In the genomic region with DNA sequence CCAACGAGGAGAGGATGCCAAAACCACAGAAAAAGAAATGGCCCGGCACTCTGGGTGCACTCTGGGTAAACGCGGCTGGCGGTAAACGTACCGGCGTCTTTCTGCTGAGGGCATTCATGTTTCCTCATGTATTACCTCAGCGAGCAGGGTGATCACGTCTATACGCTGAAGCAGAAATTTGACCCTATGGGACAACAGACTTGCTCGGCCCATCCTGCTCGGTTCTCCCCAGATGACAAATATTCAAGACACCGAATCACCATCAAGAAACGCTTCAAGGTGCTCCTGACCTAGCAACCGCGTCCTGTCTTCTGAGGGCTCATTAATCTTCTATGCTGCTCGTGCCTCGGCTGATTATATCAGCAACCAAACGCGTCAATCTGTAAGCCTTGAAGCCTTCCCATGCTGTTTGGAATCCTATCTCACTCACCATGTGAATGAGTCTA, we compare ENCODE assay signal across 15 mouse cellular contexts. TPM values are rescaled to one million over a fixed set of nuclear protein-coding genes. Genes with fewer than 3 reads are reported as not detected.
A peak's percentile ranks its signal among the peaks of the same experiment; 100 is the strongest.
DNase-seq lines count a peak whose midpoint lies in the region; ATAC-seq lines count a peak whose summit lies in the region.
"Had no signal": no experiment of that assay in that cellular context is flagged by ENCODE, and none has a peak within 500 bp of the region (broad histone marks: within the 10 kb centered on the region; RNA-seq: fewer than 3 reads in every experiment).

No protein-coding gene starts in this region.

- H3K27ac ChIP-seq in midbrain, embryonic 14.5 days (replicated peaks; ENCODE audit: low read depth, low read length) = no peak overlapping the region
- H3K27ac ChIP-seq: embryonic facial prominence, embryonic 12.5 days; hindbrain, embryonic 12.5 days; left cerebral cortex, adult 2 months; macrophage had no signal

- H3K27me3 ChIP-seq in midbrain, embryonic 14.5 days (ENCODE audit: control insufficient read depth, insufficient read depth, low read length) = no peaks in the 10 kb centered on the region
- H3K27me3 ChIP-seq: embryonic facial prominence, embryonic 12.5 days; forebrain, embryonic 15.5 days; hindbrain, embryonic 12.5 days had no signal

- DNase-seq in CD8-positive naive resting alpha-beta T cell, adult 2 months (ENCODE audit: low read depth in 2 of 2, low spot score in 2 of 2) = peak; percentile 59 to 70
- peak; percentile 84 for DNase-seq in thymus, postnatal 0 days (ENCODE audit: low spot score)
- DNase-seq in embryo, embryonic 11 days = no peak
- DNase-seq in midbrain, embryonic 14.5 days = no peak
- no peak for DNase-seq in embryo, embryonic 10.5 days (ENCODE audit: low spot score)
- DNase-seq: cerebellum, adult 18-20 months; gastrocnemius, postnatal 14 days had no signal

- peak; percentile 31 for ATAC-seq in common myeloid progenitor, adult 5-6 weeks (replicated peaks; ENCODE audit: low read depth, poor library complexity, severe bottlenecking)
- ATAC-seq in megakaryocyte, adult 5-6 weeks (ENCODE audit: poor library complexity, severe bottlenecking) = 0 out of 2 replicates have a peak, but pooled peaks have one; percentile 10
- ATAC-seq in midbrain, embryonic 14.5 days (ENCODE audit: low FRiP score, low TSS enrichment) = no peak

- 81% methylated on average over 21 of the region's 21 CpGs for WGBS in midbrain, embryonic 14.5 days

- no peak overlapping the region for H3K4me3 ChIP-seq in midbrain, embryonic 14.5 days (replicated peaks; ENCODE audit: low read depth, low read length)
- H3K4me3 ChIP-seq: embryonic facial prominence, embryonic 12.5 days; forebrain, embryonic 15.5 days; hindbrain, embryonic 12.5 days; left cerebral cortex, adult 2 months; myocyte had no signal

- H3K9me3 ChIP-seq in midbrain, embryonic 14.5 days (ENCODE audit: control insufficient read depth, low read length) = no peaks in the 10 kb centered on the region
- H3K9me3 ChIP-seq: embryonic facial prominence, embryonic 12.5 days; forebrain, embryonic 15.5 days; hindbrain, embryonic 12.5 days had no signal

- H3K9ac ChIP-seq in midbrain, embryonic 14.5 days (replicated peaks; ENCODE audit: low read length) = no peak overlapping the region
- H3K9ac ChIP-seq: embryonic facial prominence, embryonic 12.5 days; forebrain, embryonic 15.5 days; hindbrain, embryonic 12.5 days had no signal

- no peak overlapping the region for H3K4me2 ChIP-seq in midbrain, embryonic 14.5 days (ENCODE audit: low read length)
- H3K4me2 ChIP-seq: embryonic facial prominence, embryonic 12.5 days; forebrain, embryonic 15.5 days; hindbrain, embryonic 12.5 days had no signal

- no peaks in the 10 kb centered on the region for H3K36me3 ChIP-seq in midbrain, embryonic 14.5 days (ENCODE audit: control insufficient read depth, insufficient read depth, low read length)
- H3K36me3 ChIP-seq: embryonic facial prominence, embryonic 12.5 days; forebrain, embryonic 15.5 days; hindbrain, embryonic 12.5 days had no signal

- no peaks in the 10 kb centered on the region for H3K4me1 ChIP-seq in midbrain, embryonic 14.5 days (ENCODE audit: control insufficient read depth, insufficient read depth, low read length)
- H3K4me1 ChIP-seq: embryonic facial prominence, embryonic 12.5 days; hindbrain, embryonic 12.5 days had no signal

RNA-seq across cellular contexts. Expression of a gene that starts 26.7 kb away (rescaled TPM):
- 34.6 and 43.3 TPM in 2 replicates for total RNA-seq in common myeloid progenitor, adult 5-6 weeks (2017)
- 66.2 and 67.3 TPM in 2 replicates for total RNA-seq in megakaryocyte, adult 5-6 weeks (2015)
- 73.9 and 78.5 TPM in 2 replicates for total RNA-seq in megakaryocyte, adult 5-6 weeks (2017)
- 30.2 and 40.9 TPM in 2 replicates for polyA plus RNA-seq in thymus, postnatal 0 days (2015; fragmentation: Nextera tagmentation; extraction: Ambion mirVana)
- 38.8 and 56.1 TPM in 2 replicates for polyA plus RNA-seq in midbrain, embryonic 14.5 days (2014; fragmentation: Nextera tagmentation; extraction: Ambion mirVana)

RNA-seq across cellular contexts. Expression of a gene that starts 52.4 kb away (rescaled TPM):
- total RNA-seq in common myeloid progenitor, adult 5-6 weeks (2017) = 34.8 and 53.2 TPM in 2 replicates
- total RNA-seq in megakaryocyte, adult 5-6 weeks (2015) = 66.6 and 68.3 TPM in 2 replicates
- 63.3 and 64.6 TPM in 2 replicates for total RNA-seq in megakaryocyte, adult 5-6 weeks (2017)
- polyA plus RNA-seq in thymus, postnatal 0 days (2015; fragmentation: Nextera tagmentation; extraction: Ambion mirVana) = 42.7 and 44.1 TPM in 2 replicates
- polyA plus RNA-seq in midbrain, embryonic 14.5 days (2014; fragmentation: Nextera tagmentation; extraction: Ambion mirVana) = 5.4 and 9.3 TPM in 2 replicates

Comparison
In these comparisons a context has a peak if more than half of its experiments do, and no peak if none do; other contexts are left out.
1. DNase-seq: peak in CD8-positive naive resting alpha-beta T cell, adult 2 months (2 of 2) and thymus, postnatal 0 days (single experiment); none in embryo, embryonic 11 days (single experiment), midbrain, embryonic 14.5 days (single experiment) and embryo, embryonic 10.5 days (single experiment).